Mouse (Mus musculus): ENCODE measurements around the gene Fhl5.
"Not testable (repeated sequence)": the region's sequence is repeated elsewhere in the genome, so short reads cannot be mapped to it uniquely, and the experiment has no call there.

Fhl5 gene

DNA sequence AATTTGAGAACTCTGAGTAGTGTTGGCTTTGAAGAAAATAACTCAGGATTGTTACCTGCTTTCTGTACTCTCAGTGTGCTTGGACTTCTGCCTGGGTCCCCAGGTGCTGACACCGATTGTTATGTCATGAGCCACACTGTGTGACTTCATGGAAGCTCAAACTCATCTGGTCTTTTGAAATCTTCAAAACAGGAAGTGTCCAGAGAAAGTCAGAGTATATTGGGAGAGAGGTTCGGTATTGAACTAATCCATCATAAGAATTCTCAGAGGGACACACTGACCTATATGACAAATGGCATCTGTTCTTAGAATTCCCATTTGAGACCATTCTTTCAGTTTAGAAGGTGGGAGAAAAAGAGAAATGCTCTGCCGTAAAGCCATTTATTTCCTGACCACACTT lies at the start of gene Fhl5:
Gene Fhl5, minus strand, starts transcription at position 101 of the 400 bp plus-strand sequence.
- in situ Hi-C loops (cut with MseI, MboI), result no loop called here

DNA sequence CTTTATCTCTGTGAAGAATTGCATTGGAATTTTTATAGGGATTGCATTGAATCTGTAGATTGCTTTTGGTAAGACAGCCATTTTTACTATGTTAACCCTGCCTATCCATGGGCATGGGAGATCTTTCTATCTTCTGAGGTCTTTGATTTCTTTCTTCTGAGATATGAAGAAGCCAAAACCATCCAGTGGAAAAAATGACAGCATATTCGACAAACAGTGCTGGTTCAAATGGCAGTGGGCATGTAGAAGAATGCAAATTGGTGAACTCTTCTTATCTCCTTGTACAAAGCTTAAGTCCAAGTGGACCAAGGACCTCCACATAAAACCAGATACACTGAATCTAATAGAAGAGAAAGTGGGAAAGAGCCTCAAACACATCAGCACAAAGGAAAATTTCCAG lies 42.3 kb upstream of the Fhl5 start:
- in situ Hi-C loops (cut with MseI, MboI), result not testable (repeated sequence)

DNA sequence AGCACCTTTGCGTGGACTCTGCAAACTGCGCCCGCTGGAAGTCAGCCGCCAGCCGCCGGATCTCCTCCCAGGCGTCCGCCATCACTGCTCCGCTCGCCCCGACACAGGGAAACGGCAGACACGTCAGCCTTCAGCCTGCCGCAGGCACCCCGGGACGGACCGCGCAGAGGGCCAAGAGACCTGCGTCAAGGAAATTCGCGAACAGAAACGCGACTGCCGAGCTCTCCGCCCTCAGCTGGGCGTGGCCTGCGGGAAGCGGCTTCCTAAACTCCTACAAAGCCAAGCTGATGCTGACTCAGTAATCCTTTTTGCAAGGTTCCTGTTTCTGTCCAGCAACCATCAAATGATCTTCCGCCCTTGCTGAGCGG lies 39.0 kb upstream of the Fhl5 start, which contains the start of gene Ufl1:
Gene Ufl1, minus strand, starts transcription at position 151 of the 368 bp plus-strand sequence.
- in situ Hi-C loops (cut with MseI, MboI), result no loop called here

DNA sequence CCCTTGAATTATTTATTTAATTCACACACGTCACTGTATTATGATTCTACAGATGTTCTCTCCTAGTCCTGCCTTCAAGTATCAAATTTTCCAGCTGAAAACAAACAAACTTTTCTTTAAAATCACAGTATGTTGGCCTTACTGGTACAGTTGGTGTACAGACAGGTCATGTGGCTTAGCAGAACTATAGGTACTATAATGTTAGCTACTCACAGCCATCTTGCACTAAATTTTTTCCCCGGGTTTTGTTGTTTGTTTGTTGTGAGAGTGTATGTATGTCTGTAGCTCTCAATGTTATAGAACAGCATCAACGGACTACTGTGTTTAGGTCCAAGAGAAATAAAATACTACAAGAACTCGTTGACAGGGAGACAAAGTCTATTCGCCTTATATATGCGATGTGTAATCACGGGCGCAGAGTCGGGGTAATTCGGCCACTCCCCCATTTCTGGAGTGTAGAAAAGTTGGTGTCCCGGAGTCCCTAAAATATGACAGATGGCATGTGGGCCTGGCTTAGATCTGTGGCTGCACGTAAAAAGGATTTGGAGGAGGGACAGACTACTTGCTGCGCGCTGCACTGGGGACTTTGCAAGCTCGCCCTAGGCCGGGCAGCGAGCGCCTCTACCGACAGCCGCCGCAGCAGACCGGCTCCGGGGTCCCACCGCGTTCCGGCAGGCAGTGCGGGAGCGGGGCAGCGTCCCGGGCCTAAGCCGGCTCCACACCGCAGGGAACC lies 38.4 kb upstream of the Fhl5 start:
- in situ Hi-C loops (cut with MseI, MboI), result no loop called here

DNA sequence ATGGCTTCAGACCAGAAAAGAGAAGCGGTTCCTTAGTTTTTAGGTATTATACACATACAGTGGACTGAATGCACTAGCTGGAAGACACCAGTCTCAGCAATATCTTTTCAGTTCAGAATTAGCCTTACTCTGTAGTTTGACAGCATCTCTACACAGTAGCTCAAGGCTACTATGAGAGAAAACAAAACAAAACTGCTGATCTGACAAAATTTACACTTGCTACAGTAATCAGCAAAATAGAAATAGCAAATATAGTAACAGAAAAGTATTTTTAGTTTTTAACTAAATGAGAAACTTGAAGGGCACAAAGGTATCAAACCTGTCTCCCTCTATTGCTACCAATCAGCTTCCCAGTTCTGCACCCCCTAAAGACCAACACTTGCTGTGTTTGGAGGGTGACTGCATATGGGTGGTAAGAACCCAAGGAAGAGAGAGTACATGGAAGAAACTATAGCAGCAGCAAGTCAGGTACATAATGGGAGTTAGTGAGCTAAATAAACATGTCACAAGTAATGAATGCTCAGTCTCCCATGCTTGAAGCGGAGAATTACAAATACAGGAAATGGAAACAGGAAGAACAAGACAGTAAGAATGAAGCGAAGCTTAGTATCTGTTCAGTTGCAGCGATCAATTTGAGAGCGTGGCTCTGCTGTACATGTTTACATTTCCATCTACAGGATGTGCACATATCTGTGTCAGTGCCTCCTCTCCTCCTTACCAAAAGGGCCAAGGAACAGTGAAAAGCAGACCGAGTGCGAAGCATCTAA lies 30.4 kb upstream of the Fhl5 start:
- in situ Hi-C loops (cut with MseI, MboI), result no loop called here

DNA sequence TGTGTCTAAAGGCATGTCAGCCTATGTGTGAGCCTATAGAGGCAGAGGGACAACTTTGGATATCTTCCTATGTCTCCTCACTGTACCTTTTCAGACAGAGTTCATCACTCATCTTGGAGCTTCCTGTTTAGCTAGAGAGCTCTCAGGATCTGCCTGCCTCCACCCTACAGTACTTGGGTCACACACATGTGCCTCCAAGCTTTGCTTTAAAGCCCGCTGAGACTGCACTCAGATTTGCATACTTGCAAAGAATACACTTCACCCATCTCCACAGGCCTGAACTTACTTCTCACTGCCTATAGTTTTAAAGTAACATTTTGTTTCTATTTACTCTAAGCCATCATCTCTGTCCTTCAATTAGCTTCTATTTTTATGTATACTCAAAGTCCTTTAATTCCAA lies 29.2 kb upstream of the Fhl5 start:
- in situ Hi-C loops (cut with MseI, MboI), result no loop called here

DNA sequence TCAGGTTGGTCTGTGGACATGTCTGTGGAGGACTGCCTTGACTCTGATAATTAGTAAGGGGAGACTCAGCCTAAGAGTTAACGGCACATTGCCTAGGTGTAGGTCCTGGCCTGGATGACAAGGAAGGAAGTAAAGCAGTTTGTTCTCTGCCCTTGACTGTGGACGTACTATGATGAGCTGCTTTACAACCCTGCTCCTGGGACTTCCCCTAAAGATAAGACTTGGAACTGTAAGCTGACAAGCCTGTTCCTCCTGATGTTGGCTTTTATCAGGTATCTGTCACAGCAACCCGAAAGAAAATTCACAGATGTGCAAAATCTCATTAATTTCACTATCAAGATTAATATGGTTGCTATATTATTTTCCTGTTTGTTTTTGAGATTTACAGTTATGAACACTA lies 24.5 kb upstream of the Fhl5 start:
- in situ Hi-C loops (cut with MseI, MboI), result no loop called here

DNA sequence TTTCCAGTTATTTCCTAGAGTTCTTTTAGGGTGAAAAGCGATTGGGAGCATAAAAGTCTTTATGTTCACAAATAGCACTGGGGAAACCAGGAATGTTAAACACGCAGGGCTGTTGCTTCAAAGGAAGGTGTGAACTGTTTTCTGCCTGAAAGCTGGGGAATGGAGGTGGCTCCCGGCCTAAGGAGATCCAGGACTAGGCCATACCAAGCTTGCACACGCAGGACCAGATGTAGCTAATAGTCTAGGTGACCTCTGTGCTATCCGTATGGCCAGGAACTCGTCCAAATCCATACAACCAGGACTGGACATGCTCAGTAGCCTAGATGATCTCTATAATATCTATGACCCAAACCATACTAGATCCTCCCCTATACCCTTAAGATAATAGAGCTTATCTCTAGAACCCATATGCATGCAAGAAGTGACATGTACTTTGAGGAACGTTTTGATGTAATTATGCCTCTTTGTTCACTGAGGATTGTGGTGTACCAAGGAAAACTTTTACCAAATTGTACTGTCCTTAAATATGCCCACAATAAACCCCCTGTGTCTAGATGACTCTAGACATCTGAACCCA lies 15.2 kb upstream of the Fhl5 start:
- in situ Hi-C loops (cut with MseI, MboI), result no loop called here

DNA sequence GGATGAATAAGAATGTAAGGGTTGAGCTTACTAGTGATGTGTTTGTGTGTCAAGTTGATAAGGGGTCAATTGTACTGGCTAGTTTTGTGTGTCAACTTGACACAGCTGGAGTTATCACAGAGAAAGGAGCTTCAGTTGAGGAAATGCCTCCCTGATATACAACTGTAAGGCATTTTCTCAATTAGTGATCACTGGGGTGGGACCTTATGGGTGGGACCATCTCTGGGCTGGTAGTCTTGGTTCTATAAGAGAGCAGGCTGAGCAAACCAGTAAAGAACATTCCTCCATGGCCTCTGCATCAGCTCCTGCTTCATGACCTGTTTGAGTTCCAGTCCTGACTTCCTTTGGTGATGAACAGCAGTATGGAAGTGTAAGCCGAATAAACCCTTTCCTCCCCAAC lies 7.0 kb downstream of the Fhl5 start:
- in situ Hi-C loops (cut with MseI, MboI), result not testable (repeated sequence)

DNA sequence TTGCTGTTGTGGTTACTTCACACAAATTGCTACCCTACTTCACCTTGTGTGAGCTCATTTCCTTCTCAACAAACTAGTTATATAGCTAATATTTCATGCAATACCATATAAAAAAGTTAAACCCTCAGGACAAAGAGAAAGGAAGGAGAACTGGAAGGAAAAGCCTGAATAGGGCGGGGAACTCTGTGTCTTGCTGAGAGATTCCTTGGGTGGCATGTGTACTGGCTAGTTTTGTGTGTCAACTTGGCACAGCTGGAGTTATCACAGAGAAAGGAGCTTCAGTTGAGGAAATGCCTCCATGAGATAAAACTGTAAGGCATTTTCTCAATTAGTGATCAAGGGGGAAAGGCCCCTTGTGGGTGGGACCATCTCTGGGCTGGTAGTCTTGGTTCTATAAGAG lies 8.9 kb downstream of the Fhl5 start:
- in situ Hi-C loops (cut with MseI, MboI), result not testable (repeated sequence)

DNA sequence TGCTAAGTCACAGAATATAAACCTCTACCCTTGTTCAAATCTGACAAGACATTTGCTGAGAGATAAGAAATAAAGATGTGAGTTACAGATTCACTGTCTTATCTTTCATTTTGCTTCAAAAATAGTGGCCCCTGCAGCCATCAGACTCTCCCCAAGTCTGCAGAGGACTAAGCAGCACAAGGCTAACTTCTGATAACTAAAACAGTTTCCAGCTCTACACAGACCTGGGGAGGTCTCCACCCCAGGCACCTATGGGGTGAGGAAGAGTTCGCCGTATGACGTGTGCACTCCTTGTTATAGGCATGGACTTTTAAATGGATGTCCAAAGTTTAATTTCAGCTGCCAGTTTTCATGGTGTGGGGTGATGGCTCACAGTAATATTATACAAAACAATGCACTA lies 10.1 kb downstream of the Fhl5 start:
- in situ Hi-C loops (cut with MseI, MboI), result no loop called here

DNA sequence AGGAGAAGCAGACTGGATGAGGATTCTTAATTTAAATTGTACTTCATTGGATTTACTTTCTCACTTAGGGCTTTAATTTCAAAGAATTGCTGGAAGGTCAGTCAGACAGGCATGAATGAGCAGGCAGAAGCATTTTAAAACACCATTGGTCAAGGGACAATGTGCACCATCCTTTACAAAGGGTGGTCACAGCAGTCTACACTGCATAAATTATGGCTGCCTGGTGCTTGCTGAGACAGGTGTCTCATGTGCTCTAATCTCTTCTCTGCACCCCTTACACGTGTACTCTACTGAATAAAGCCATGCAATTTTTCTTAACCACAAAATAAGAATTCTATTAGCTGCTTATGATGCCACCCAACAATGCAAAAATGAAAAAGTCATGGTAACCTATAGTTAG lies 15.1 kb downstream of the Fhl5 start:
- in situ Hi-C loops (cut with MseI, MboI), result no loop called here

DNA sequence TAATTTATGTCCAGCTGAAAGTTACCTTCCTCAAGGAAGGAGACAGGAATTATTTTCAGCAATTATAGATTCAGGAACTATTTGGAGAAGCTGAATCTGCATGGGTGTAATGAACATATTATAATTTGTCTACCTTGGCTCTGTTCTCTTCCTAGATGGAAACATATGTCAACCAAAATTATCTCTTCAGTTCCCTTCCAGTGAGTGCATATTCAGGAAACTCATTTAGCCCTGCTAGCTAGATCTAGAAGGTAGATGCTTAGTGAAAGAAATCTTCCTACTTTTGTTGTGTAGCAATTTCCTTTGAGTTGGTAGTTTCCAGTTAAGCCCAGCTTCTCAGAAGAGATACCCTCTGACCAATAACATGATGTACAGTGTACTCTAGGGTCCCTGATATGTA lies 20.7 kb downstream of the Fhl5 start:
- in situ Hi-C loops (cut with MseI, MboI), result no loop called here

DNA sequence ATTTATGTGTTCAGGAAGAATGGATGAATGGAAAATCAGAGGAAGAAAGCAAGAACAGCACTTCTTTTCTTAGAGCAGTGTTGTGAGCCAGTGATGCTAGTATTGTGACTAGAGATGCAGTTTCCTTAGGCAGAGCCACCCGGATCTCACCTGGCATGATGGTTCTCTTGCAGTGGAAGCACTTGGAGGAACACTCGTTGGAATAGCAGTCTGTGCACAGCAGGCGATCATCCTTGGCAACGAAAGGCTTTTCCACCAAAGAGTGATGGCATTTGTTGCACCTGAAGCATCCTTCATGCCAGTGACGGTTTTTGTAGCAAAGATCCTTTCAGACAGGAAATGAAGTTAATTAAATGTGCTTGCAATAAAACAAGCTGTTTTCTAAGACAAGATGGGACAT lies 29.2 kb downstream of the Fhl5 start:
- in situ Hi-C loops (cut with MseI, MboI), result no loop called here

DNA sequence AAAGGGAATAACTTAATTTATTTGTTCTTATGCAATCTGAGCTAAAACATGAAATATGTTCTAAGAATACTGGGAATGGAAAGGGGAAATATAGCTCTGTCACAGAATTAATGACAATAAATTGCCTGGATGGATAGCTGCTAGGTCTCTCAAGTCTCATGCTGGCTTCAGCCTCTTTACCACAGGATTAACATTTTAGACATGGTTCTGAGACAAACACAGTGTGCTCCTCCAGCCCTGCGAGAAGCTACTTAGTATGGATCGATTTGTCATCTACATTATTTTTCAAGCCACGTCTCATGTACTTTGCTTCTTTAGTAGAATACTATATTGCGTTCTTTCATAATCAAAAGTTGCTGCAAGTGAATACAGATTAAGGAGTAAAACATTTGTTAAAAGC lies 36.5 kb downstream of the Fhl5 start:
- in situ Hi-C loops (cut with MseI, MboI), result no loop called here

DNA sequence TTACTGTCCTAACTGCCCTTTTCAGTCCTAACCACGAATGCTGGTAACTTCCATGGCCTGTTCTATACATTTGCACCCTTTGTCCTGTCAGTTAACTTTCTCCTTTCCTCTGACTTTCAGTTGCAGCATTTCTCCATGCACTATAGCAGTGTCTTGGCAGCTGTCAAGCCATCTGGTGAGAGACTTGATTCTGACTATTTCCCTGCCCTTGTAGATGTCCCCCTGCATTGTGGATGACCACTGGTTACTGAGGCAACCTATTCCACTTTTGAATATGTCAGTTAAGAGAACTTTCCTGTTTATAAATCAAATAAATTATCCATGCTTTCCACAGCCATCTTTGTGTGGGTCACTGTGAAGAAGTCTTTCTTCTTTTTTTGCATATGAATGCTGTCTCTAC lies 45.4 kb downstream of the Fhl5 start:
- in situ Hi-C loops (cut with MseI, MboI), result no loop called here

DNA sequence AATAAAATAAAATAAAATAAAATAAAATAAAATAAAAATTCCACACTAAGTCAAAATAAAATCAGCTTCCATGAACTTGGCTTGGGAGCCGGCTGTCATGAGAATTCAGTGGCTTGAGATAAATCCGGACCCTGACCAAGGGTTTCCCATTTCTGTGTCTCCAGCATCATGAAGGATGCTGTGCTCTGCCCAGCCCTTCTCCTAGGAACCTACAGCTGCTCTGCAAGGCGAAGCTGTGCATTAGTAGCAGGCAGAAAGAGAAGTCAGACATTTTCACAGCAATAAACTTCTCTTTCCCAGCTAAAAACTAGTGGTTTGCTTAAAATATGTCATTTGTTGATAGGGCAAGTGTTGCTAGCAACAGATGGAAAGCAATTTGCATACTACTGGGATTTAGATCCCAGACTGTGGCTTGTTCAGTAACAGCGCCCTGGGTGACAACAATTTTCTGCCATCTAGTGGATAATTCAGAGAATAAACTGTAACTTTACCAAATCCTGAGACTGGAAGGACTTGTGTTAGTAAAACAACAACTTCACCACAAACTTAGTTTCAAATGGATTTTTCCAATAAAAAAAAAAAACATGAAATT lies 63.0 kb downstream of the Fhl5 start:
- in situ Hi-C loops (cut with MseI, MboI), result no loop called here
